Mouse (Mus musculus): ENCODE data around the gene Slc2a2. TPM values are rescaled to one million over a fixed set of nuclear protein-coding genes. Genes with fewer than 3 reads are reported as not detected.

Slc2a2 gene
- total and polyA plus RNA-seq, 3 experiments = 0.24 to 7.1 (median 1.5) TPM

DNA sequence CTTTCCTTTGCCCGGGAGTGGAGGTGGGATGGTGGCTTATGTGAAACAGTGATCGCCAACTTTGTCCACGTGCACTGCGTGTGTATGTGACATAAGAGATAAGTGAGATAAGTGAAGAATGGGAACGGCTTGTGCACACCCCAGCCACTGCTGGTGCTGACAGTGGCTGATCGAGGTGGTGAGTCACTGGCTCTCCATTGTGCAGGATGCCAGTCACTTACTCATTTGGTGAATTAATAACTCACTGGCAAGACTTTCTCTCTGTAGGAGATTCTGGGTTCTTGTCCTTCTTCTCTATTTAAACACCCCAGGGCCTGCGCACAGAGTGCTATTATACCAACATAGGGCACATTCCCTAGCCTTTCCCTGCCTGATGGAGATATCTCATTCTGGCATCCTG, 24.1 kb downstream of the Slc2a2 start:
- TF ChIP-seq TAL1 (conservative IDR thresholded peaks at IDR 0.05; ENCODE audit: low read depth, low read length) (no peak), POLR2AphosphoS5 (IDR thresholded peaks at IDR 0.05; ENCODE audit: insufficient replicate concordance, low read depth, low read length) (no peak), CTCF (IDR thresholded peaks at IDR 0.05; ENCODE audit: low read depth, low read length) (no peak)
- DNase-seq (ENCODE audit: low spot score) = peak; percentile 5

GRCm38 (mm10) chr3:28722531-28722930, 24.8 kb downstream of the Slc2a2 start:
- H3K36me3 ChIP-seq (replicated peaks) = peaks cover 26% of the 10 kb centered on the region
- no peak for ATAC-seq (ENCODE audit: extremely low read depth, insufficient number of reproducible peaks, low FRiP score, poor library complexity, severe bottlenecking)
- no peak for DNase-seq (ENCODE audit: low spot score)
- no peak for TF ChIP-seq GATA1 (IDR thresholded peaks at IDR 0.05; ENCODE audit: borderline replicate concordance, low read length)
- TF ChIP-seq GATA2 (IDR thresholded peaks at IDR 0.05; ENCODE audit: borderline replicate concordance, low read depth, low read length) = no peak
- TF ChIP-seq POLR2AphosphoS5 (IDR thresholded peaks at IDR 0.05; ENCODE audit: insufficient replicate concordance, low read depth, low read length) = no peak
- no peak for TF ChIP-seq CTCF (IDR thresholded peaks at IDR 0.05; ENCODE audit: low read depth, low read length)
- TF ChIP-seq TAL1 (conservative IDR thresholded peaks at IDR 0.05; ENCODE audit: low read depth, low read length) = no peak
- no peaks in the 10 kb centered on the region for H3K9me3 ChIP-seq (replicated peaks)
- no peak overlapping the region for H3K4me3 ChIP-seq (ENCODE audit: low read depth, low read length)
- no peaks in the 10 kb centered on the region for H3K27me3 ChIP-seq (ENCODE audit: insufficient read depth, low read length)
- H3K4me1 ChIP-seq (ENCODE audit: insufficient read depth, low read depth, low read length) = peaks cover 21% of the 10 kb centered on the region

More for the DNA sequence above, 24.1 kb downstream of the Slc2a2 start:
- Histone ChIP-seq H3K4me3 (ENCODE audit: low read depth, low read length) (no peak overlapping the region), H3K27me3 (ENCODE audit: insufficient read depth, low read length) (no peaks in the 10 kb centered on the region), H3K36me3 (replicated peaks) (peaks cover 21% of the 10 kb centered on the region), H3K4me1 (ENCODE audit: insufficient read depth, low read depth, low read length) (peaks cover 26% of the 10 kb centered on the region), H3K9me3 (replicated peaks) (no peaks in the 10 kb centered on the region)
- peak; percentile 82 for ATAC-seq (ENCODE audit: extremely low read depth, insufficient number of reproducible peaks, low FRiP score, poor library complexity, severe bottlenecking)

- Histone ChIP-seq H3K4me1 (ENCODE audit: insufficient read depth, low read depth, low read length) (peaks cover 18% of the 10 kb centered on the region), H3K4me3 (ENCODE audit: low read depth, low read length) (no peak overlapping the region)
- ATAC-seq (ENCODE audit: extremely low read depth, insufficient number of reproducible peaks, low FRiP score, poor library complexity, severe bottlenecking) = no peak
Observed at GRCm38 (mm10) chr3:28723534-28723933, 25.8 kb downstream of the Slc2a2 start.

DNA sequence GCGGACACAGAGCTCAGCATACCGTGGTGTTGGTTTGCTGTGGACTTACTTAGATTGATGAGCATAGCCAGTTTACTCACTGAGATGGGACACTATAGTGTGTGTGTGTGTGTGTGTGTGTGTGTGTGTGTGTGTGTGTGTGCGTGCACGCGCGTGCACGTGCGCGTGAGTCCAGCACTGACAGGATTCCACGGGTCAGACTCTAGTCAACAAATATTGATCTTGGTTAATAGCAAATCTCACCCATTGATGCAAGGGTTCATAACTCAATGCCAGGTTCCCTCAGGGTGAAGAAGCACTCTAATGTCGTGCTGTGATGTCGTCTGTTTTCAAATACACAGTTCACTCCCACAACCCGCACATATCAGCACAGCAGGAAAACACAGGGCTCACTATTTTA, 27.5 kb downstream of the Slc2a2 start:
- ATAC-seq (ENCODE audit: extremely low read depth, insufficient number of reproducible peaks, low FRiP score, poor library complexity, severe bottlenecking) = no peak
- TF ChIP-seq TAL1 (conservative IDR thresholded peaks at IDR 0.05; ENCODE audit: low read depth, low read length) (no peak), CTCF (IDR thresholded peaks at IDR 0.05; ENCODE audit: low read depth, low read length) (no peak), GATA1 (IDR thresholded peaks at IDR 0.05; ENCODE audit: borderline replicate concordance, low read length) (no peak), POLR2AphosphoS5 (IDR thresholded peaks at IDR 0.05; ENCODE audit: insufficient replicate concordance, low read depth, low read length) (no peak), GATA2 (IDR thresholded peaks at IDR 0.05; ENCODE audit: borderline replicate concordance, low read depth, low read length) (no peak)

More at GRCm38 (mm10) chr3:28723534-28723933, 25.8 kb downstream of the Slc2a2 start:
- TF ChIP-seq CTCF (IDR thresholded peaks at IDR 0.05; ENCODE audit: low read depth, low read length) (no peak), POLR2AphosphoS5 (IDR thresholded peaks at IDR 0.05; ENCODE audit: insufficient replicate concordance, low read depth, low read length) (no peak), TAL1 (conservative IDR thresholded peaks at IDR 0.05; ENCODE audit: low read depth, low read length) (no peak), GATA1 (IDR thresholded peaks at IDR 0.05; ENCODE audit: borderline replicate concordance, low read length) (no peak), GATA2 (IDR thresholded peaks at IDR 0.05; ENCODE audit: borderline replicate concordance, low read depth, low read length) (no peak)
- no peak for DNase-seq (ENCODE audit: low spot score)
- H3K9me3 ChIP-seq (replicated peaks) = no peaks in the 10 kb centered on the region
- no peaks in the 10 kb centered on the region for H3K27me3 ChIP-seq (ENCODE audit: insufficient read depth, low read length)
- H3K36me3 ChIP-seq (replicated peaks) = peaks cover 22% of the 10 kb centered on the region

DNA sequence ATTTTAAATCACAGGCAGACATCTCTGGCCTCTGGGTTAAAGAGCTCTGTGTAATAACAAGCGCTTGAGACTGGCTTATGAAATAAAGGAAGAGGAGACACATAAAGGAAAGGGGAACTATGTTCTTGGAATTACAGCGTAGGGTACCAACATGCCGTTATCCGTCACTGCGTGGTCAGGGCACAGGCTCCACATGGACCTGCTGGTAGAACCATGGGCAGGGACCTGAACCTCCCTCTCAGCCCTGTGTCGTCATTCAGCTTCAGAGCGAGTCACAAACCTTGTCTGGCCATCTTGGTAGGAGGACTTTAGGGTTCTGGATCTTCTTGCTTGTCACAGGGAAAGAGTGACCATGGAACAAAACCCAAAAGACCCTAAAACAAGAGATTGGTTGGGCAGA, 28.7 kb downstream of the Slc2a2 start:
- DNase-seq (ENCODE audit: low spot score) = no peak
- Histone ChIP-seq H3K9me3 (replicated peaks) (no peaks in the 10 kb centered on the region), H3K4me1 (ENCODE audit: insufficient read depth, low read depth, low read length) (peaks cover 17% of the 10 kb centered on the region), H3K4me3 (ENCODE audit: low read depth, low read length) (no peak overlapping the region), H3K36me3 (replicated peaks) (peaks cover 19% of the 10 kb centered on the region), H3K27me3 (ENCODE audit: insufficient read depth, low read length) (no peaks in the 10 kb centered on the region)
- TF ChIP-seq CTCF (IDR thresholded peaks at IDR 0.05; ENCODE audit: low read depth, low read length) = no peak
- TF ChIP-seq POLR2AphosphoS5 (IDR thresholded peaks at IDR 0.05; ENCODE audit: insufficient replicate concordance, low read depth, low read length) = no peak
- TF ChIP-seq GATA2 (IDR thresholded peaks at IDR 0.05; ENCODE audit: borderline replicate concordance, low read depth, low read length) = no peak
- TF ChIP-seq GATA1 (IDR thresholded peaks at IDR 0.05; ENCODE audit: borderline replicate concordance, low read length) = no peak
- no peak for TF ChIP-seq TAL1 (conservative IDR thresholded peaks at IDR 0.05; ENCODE audit: low read depth, low read length)
- no peak for ATAC-seq (ENCODE audit: extremely low read depth, insufficient number of reproducible peaks, low FRiP score, poor library complexity, severe bottlenecking)

More for the DNA sequence above, 27.5 kb downstream of the Slc2a2 start:
- Histone ChIP-seq H3K9me3 (replicated peaks) (no peaks in the 10 kb centered on the region), H3K27me3 (ENCODE audit: insufficient read depth, low read length) (no peaks in the 10 kb centered on the region), H3K4me1 (ENCODE audit: insufficient read depth, low read depth, low read length) (peaks cover 18% of the 10 kb centered on the region), H3K36me3 (replicated peaks) (peaks cover 19% of the 10 kb centered on the region), H3K4me3 (ENCODE audit: low read depth, low read length) (no peak overlapping the region)
- no peak for DNase-seq (ENCODE audit: low spot score)

DNA sequence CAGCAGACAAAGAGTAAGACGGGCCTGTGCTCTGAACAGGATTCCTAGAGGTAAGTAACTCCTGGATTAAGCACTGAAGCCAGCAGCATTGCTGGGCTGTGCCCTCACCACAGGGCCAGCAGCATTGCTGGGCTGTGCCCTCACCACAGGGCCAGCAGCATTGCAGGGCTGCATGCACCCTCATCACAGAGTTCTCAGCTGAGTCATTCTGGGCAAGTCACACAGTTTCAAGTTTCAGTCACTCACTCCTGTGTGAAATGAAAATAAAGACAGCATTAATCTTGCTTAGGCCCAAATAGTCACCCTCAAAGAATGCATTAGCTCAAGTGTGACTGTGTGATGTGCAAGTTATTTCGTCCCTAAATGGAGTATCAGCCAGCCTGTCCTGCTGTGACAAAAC, 37.0 kb downstream of the Slc2a2 start:
- Histone ChIP-seq H3K36me3 (replicated peaks) (peaks cover 8% of the 10 kb centered on the region), H3K4me3 (ENCODE audit: low read depth, low read length) (no peak overlapping the region), H3K27me3 (ENCODE audit: insufficient read depth, low read length) (no peaks in the 10 kb centered on the region), H3K4me1 (ENCODE audit: insufficient read depth, low read depth, low read length) (peaks cover 17% of the 10 kb centered on the region), H3K9me3 (replicated peaks) (no peaks in the 10 kb centered on the region)
- no peak for DNase-seq (ENCODE audit: low spot score)
- ATAC-seq (ENCODE audit: extremely low read depth, insufficient number of reproducible peaks, low FRiP score, poor library complexity, severe bottlenecking) = peak; percentile 40
- TF ChIP-seq GATA1 (IDR thresholded peaks at IDR 0.05; ENCODE audit: borderline replicate concordance, low read length) (no peak), TAL1 (conservative IDR thresholded peaks at IDR 0.05; ENCODE audit: low read depth, low read length) (no peak), GATA2 (IDR thresholded peaks at IDR 0.05; ENCODE audit: borderline replicate concordance, low read depth, low read length) (no peak), CTCF (IDR thresholded peaks at IDR 0.05; ENCODE audit: low read depth, low read length) (no peak), POLR2AphosphoS5 (IDR thresholded peaks at IDR 0.05; ENCODE audit: insufficient replicate concordance, low read depth, low read length) (no peak)
